Mouse (Mus musculus) MEL (cell line): ENCODE results near the gene Ankrd39.

ENCODE experiments used
- GATA1 ChIP-seq: IDR thresholded peaks from 2 replicates; pipeline ENCODE4 v1.6.1; 2011; ENCODE audit warnings: low read depth, low read length, improper control_type of control experiment
- NRF1 ChIP-seq: IDR thresholded peaks from 2 replicates; pipeline ENCODE4 v1.6.1; 2014; ENCODE audit warnings: low read depth, mild to moderate bottlenecking, inconsistent platforms, low read length, improper control_type of control experiment, moderate library complexity; ENCODE audit not compliant: poor library complexity, insufficient read depth, severe bottlenecking
- ZC3H11A ChIP-seq: IDR thresholded peaks from 2 replicates; pipeline ENCODE4 v1.6.1; 2012; ENCODE audit warnings: low read depth, mild to moderate bottlenecking, inconsistent platforms, low read length, improper control_type of control experiment
- ZKSCAN1 ChIP-seq: IDR thresholded peaks from 2 replicates; pipeline ENCODE4 v1.6.1; 2012; ENCODE audit warnings: low read depth, mild to moderate bottlenecking, inconsistent platforms, low read length, improper control_type of control experiment, moderate library complexity

- TF ChIP-seq ZKSCAN1 (no peak), NRF1 (no peak), GATA1 (no peak), ZC3H11A (no peak)
Measured at GRCm38 (mm10) chr1:36586288-36586687, 39.0 kb upstream of the Ankrd39 start.
